Mouse (Mus musculus) stomach, embryonic 16.5 days (tissue): Measurements from ENCODE around the gene Gm11232. TPM values are rescaled to one million over a fixed set of nuclear protein-coding genes. Genes with fewer than 3 reads are reported as not detected.

Experiments
- ATAC-seq: fragments of 200-750 bp; cut with Nextera tagmentation; 2 replicates; pipeline ENCODE4 v1.8.0; 2017; ENCODE audit warnings: moderate number of reproducible peaks, moderate TSS enrichment; ENCODE audit not compliant: insufficient read depth, low FRiP score
- H3K27ac ChIP-seq: fragments of 300-500 bp; sonication (generic); 2 replicates; pipeline ENCODE4 v1.5.1; 2014; ENCODE audit warnings: low read length
- H3K27me3 ChIP-seq: fragments of 300-500 bp; sonication (generic); 2 replicates; pipeline ENCODE4 v1.6.1; 2014; ENCODE audit warnings: low read length, control low read depth, mixed read lengths; ENCODE audit not compliant: control insufficient read depth, insufficient read depth
- H3K36me3 ChIP-seq: fragments of 300-500 bp; sonication (generic); 2 replicates; pipeline ENCODE4 v1.6.1; 2014; ENCODE audit warnings: low read length; ENCODE audit not compliant: control insufficient read depth, insufficient read depth
- H3K4me1 ChIP-seq: fragments of 300-500 bp; sonication (generic); 2 replicates; pipeline ENCODE4 v1.6.1; 2014; ENCODE audit warnings: low read length, control low read depth, mixed read lengths; ENCODE audit not compliant: control insufficient read depth, insufficient read depth
- H3K4me2 ChIP-seq: fragments of 300-500 bp; sonication (generic); 2 replicates; pipeline ENCODE4 v1.6.1; 2014; ENCODE audit warnings: low read depth, low read length, mixed read lengths
- H3K4me3 ChIP-seq: fragments of 300-500 bp; sonication (generic); replicated peaks from 2 replicates; pipeline ENCODE4 v1.5.1; 2014; ENCODE audit warnings: mild to moderate bottlenecking, low read length
- H3K9ac ChIP-seq: fragments of 300-500 bp; sonication (generic); 2 replicates; pipeline ENCODE4 v1.6.1; 2014; ENCODE audit warnings: low read length
- H3K9me3 ChIP-seq: fragments of 300-500 bp; sonication (generic); replicated peaks from 2 replicates; pipeline ENCODE4 v1.6.1; 2016; ENCODE audit warnings: low read length, control low read depth; ENCODE audit not compliant: control insufficient read depth
- WGBS: fragments of 180-500 bp; shearing (Covaris S2); extraction: QIAGEN DNeasy Blood & Tissue Kit; methylation state at CpG from one replicate; pipeline ENCODE4 v1.1.7; 2014; 5-methylcytosine and 5-hydroxymethylcytosine counted together
- polyA plus RNA-seq: library from polyadenylated mRNA; unstranded; fragments of >200 nt; fragmentation: Nextera tagmentation; extraction: Ambion mirVana; gene quantifications from 2 replicates; pipeline ENCODE4 v1.2.1, GENCODE M21; 2015

Gene Gm11232
- 0.40 and 0.45 TPM in 2 replicates for polyA plus RNA-seq

DNA sequence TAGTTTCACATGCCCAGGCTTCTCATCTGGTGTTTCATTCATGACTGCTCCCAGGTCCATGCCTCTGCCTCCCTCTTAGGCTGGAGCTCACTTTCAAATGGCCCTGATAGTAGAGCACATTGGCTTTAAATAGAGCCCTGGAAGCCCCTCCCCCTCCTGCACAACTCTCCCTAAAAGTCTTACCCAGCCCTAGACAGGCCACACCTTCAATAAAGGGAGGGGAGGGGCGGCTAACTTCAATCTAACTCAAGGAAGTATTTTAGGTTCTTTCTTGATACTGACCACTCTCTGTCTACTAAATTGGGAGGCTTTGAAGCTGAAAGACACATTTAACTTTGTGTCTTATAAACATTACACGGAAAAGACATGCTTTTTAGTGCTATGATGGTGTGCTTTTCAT, at the start of gene Gm11232:
TSS of gene Gm11232 (minus strand) at position 101 of the 400 bp plus-strand sequence.
- no peak for ATAC-seq

DNA sequence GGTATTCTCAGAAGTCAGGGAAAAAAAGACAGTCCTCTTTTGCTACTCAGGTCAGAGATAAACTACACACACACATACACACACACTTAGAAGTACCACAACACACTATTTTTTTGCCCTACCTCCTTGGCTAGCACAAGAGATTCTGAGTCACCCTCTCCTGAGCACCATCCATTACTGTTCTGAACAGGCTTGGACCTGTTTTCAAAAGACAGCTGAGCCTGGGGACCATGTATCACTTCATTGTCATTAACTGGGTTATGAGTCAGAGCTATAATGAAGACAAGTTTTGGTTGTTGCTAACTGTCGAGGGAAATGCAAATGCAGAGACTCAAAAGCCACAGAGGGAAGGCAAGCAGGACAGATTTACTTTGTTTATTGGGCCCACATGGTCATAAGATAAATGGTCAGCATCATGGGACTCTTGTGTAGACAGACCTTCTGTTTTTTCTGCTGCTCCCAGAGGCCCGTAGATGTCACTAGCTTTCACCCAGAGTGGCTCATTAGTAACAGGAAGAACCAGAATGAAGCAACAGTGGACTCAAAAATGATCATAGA, 48.3 kb upstream of the Gm11232 start:
- Histone ChIP-seq H3K36me3 (no peaks in the 10 kb centered on the region), H3K27me3 (no peaks in the 10 kb centered on the region), H3K4me1 (no peaks in the 10 kb centered on the region), H3K9ac (no peak overlapping the region), H3K4me3 (no peak overlapping the region), H3K4me2 (no peak overlapping the region), H3K9me3 (no peaks in the 10 kb centered on the region), H3K27ac (no peak overlapping the region)
- peak; percentile 58; the same call in 1 of the 2 replicates for ATAC-seq
- 36% methylated on average over 2 of the region's 2 CpGs for WGBS

More for the DNA sequence above, at the start of gene Gm11232:
- Histone ChIP-seq H3K9me3 (no peaks in the 10 kb centered on the region), H3K9ac (no peak within 1 kb of the TSS), H3K27me3 (no peaks in the 10 kb centered on the region), H3K4me3 (no peak within 1 kb of the TSS), H3K27ac (peak within 1 kb of the TSS; percentile 55), H3K4me1 (peaks cover 4% of the 10 kb centered on the region), H3K36me3 (no peaks in the 10 kb centered on the region), H3K4me2 (no peak within 1 kb of the TSS)
- WGBS, result 63% methylated on average over 2 of the region's 2 CpGs

DNA sequence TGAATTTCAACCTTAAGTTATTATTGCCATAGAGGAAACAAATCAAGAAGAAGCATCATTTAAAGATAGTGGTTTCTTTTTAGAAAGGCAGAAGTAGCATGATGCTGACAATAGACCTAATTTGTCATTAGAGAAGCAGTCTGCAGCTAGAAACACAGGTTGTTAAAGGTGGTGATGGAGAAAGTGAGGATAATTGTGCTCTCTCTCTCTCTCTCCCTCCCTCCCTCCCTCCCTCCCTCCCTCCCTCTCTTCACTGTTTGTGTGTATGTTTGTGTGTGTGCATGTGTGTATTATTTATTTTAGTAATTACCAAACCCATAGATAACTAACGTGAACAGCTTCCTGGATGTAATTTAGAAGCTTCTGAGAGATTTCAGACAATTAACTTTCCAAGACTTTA, 7.8 kb upstream of the Gm11232 start:
- no peaks in the 10 kb centered on the region for H3K4me1 ChIP-seq
- ATAC-seq, result no peak
- H3K9me3 ChIP-seq, result no peaks in the 10 kb centered on the region
- no peak overlapping the region for H3K9ac ChIP-seq
- H3K27me3 ChIP-seq, result no peaks in the 10 kb centered on the region
- H3K4me2 ChIP-seq, result no peak overlapping the region
- 79% methylated on average over 1 of the region's 1 CpGs for WGBS
- H3K27ac ChIP-seq, result no peak overlapping the region
- no peaks in the 10 kb centered on the region for H3K36me3 ChIP-seq
- H3K4me3 ChIP-seq, result no peak overlapping the region

DNA sequence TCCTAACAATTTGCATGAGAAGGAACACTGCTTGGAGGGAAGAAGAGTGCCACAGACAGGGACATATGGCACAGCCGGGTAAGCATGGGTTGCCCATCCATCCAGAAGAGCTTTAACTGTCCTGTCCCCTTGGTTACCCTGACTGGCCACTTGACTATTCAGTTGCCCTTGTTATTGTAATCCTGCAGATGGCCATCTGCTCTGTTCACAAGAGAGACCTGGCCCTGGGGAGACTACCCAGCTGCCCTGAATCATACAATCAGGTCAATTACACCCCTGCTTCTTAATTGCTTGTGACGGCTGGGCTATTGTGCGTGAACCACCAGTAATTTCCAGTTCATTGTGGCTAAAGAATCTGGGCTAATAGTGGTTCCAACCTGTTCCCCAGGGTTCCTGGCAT, 7.3 kb upstream of the Gm11232 start:
- no peak for ATAC-seq

DNA sequence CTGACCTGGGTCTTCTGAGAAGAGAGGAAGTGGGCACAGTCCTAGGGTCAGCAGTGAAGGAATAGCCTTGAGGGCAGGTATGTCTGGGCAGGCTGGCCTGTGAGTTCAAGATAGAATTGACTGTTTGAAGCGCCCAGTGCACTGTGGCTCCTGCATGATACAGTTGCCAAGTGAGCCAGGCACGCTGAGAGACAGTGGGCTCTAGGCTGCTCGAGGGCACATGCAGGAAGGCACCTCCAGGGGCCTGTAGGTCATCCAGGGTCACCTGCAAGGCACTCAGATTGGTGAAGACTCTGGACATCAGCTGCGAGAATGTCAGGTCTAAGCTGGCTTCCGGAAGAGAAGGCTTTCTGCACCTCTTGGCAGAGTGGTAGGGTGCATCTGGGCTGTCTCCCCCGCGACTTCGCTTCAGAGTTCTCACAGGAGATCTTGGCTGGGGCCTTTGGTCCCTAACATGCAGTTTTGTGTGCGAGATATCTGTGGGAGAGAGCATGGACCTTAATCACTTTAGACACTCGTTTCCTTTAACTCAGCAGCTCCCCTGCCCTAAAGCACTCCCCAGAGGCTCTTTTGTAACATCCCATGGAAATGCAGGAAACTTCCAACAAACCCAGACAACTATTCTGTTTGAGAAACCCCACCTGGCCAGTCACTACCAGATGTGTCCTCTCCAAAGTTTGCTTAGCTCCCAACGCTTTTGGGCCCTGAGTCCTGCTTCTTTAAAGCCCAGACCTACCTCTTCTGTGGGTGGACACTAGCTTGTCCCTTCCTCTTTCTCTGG, 1.1 kb downstream of the Gm11232 start:
- H3K9ac ChIP-seq, result no peak overlapping the region
- no peaks in the 10 kb centered on the region for H3K36me3 ChIP-seq
- peak; percentile 72 for ATAC-seq
- peaks cover 4% of the 10 kb centered on the region for H3K4me1 ChIP-seq
- no peak overlapping the region for H3K4me2 ChIP-seq
- H3K27ac ChIP-seq, result peak overlapping the region; percentile 55
- no peak overlapping the region for H3K4me3 ChIP-seq
- no peaks in the 10 kb centered on the region for H3K9me3 ChIP-seq
- no peaks in the 10 kb centered on the region for H3K27me3 ChIP-seq
- 55% methylated on average over 11 of the region's 11 CpGs for WGBS

More for the DNA sequence above, 7.3 kb upstream of the Gm11232 start:
- Histone ChIP-seq H3K9ac (no peak overlapping the region), H3K36me3 (no peaks in the 10 kb centered on the region), H3K27ac (no peak overlapping the region), H3K4me3 (no peak overlapping the region), H3K4me2 (no peak overlapping the region), H3K4me1 (no peaks in the 10 kb centered on the region), H3K9me3 (no peaks in the 10 kb centered on the region), H3K27me3 (no peaks in the 10 kb centered on the region)
- 76% methylated on average over 3 of the region's 3 CpGs for WGBS

DNA sequence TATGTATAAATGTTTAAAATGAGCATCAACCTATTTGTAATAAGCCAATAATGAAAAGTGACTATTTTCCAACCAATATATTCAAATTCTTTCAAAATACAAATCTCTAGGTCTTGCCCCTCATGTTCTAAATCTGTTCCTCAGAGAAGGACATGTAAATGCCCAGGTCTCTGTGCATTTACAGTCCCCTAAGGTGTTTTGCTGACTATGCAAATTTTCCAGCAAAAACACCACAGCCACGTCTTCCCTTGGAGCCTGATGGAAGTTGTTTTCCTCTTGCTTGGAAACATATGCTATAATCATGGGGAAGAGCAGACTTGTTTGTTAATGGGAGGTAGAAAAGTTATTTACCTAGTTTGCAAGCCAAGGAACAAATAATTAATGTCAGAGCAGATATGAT, 12.0 kb downstream of the Gm11232 start:
- Histone ChIP-seq H3K9ac (no peak overlapping the region), H3K36me3 (no peaks in the 10 kb centered on the region), H3K4me1 (no peaks in the 10 kb centered on the region), H3K4me2 (no peak overlapping the region), H3K27ac (no peak overlapping the region), H3K9me3 (no peaks in the 10 kb centered on the region), H3K4me3 (no peak overlapping the region), H3K27me3 (no peaks in the 10 kb centered on the region)
- no peak for ATAC-seq
- WGBS, result 52% methylated on average over 1 of the region's 1 CpGs

DNA sequence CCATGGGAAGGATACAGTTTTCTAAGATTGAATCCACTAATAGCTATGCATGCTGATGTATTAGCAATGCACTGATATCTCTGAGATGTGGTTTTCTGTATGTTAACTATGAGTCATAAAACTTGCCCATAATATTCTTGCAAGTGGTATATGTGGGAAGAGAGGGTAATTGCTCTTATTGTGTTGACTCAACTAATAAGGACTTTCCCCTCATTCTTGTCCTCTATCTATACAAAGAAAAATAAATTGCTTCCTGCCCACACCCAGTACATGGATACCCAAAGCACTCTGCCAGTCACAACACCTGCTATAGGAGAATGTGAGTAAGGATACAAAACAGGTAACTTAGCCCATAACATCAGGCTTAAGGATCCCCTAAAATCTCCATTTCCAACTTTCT, 21.2 kb downstream of the Gm11232 start:
- Histone ChIP-seq H3K9me3 (no peaks in the 10 kb centered on the region), H3K4me2 (no peak overlapping the region), H3K9ac (no peak overlapping the region), H3K27me3 (no peaks in the 10 kb centered on the region), H3K36me3 (no peaks in the 10 kb centered on the region), H3K4me1 (no peaks in the 10 kb centered on the region), H3K27ac (no peak overlapping the region), H3K4me3 (no peak overlapping the region)
- no peak for ATAC-seq

DNA sequence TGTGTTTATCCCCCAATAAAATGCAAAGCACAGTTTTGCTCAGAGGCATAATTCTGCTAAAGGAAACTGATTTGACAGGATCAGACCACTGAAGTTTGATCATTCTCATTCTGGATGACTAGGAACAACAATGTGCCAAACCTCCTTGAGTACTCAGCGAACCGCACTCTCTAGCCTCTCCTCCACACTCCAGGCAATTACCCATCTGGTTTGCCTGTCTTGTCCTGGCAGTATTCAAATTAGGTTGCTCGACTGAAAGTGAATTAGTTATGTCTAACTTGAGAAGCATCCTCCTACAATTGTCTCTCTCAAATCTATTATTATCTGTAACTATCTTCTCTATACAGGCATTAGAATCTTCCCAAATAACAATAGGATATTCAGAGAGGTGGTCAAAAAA, 22.5 kb downstream of the Gm11232 start:
- no peaks in the 10 kb centered on the region for H3K9me3 ChIP-seq
- no peak overlapping the region for H3K9ac ChIP-seq
- H3K36me3 ChIP-seq, result no peaks in the 10 kb centered on the region
- no peak overlapping the region for H3K4me3 ChIP-seq
- H3K4me2 ChIP-seq, result no peak overlapping the region
- ATAC-seq, result no peak
- H3K27me3 ChIP-seq, result no peaks in the 10 kb centered on the region
- WGBS, result 78% methylated on average over 3 of the region's 3 CpGs
- H3K27ac ChIP-seq, result no peak overlapping the region
- no peaks in the 10 kb centered on the region for H3K4me1 ChIP-seq

DNA sequence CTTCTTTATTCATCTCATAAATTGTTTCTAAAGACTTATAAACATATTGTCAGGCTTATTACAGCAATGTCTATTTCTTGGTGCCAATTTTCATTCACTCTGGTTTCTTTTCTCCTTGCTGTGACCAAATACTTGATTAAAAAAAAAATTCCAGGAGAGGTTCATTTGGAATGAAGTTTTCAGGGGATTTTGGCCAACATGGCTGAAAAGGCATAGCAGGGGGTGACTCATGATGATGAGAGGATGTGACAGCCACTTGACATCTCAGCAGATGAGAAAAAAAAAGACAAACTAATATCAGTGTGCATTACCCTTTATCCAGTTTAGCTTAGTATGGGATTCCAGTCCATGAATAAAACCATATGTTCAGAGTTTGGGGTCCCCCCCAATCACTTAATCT, 28.4 kb downstream of the Gm11232 start:
- no peak for ATAC-seq
- Histone ChIP-seq H3K4me1 (no peaks in the 10 kb centered on the region), H3K36me3 (no peaks in the 10 kb centered on the region), H3K27ac (no peak overlapping the region), H3K9ac (no peak overlapping the region), H3K27me3 (no peaks in the 10 kb centered on the region), H3K4me3 (no peak overlapping the region), H3K9me3 (no peaks in the 10 kb centered on the region), H3K4me2 (no peak overlapping the region)
